Mouse (Mus musculus): ENCODE results near the gene Abca8a. TPM values are rescaled to one million over a fixed set of nuclear protein-coding genes. Genes with fewer than 3 reads are reported as not detected.

Gene Abca8a
- total RNA-seq (2021): 10 to 100 TPM in 1 of 2 experiments, 1 to 10 TPM in 1; 9.3 to 15.8 TPM

DNA sequence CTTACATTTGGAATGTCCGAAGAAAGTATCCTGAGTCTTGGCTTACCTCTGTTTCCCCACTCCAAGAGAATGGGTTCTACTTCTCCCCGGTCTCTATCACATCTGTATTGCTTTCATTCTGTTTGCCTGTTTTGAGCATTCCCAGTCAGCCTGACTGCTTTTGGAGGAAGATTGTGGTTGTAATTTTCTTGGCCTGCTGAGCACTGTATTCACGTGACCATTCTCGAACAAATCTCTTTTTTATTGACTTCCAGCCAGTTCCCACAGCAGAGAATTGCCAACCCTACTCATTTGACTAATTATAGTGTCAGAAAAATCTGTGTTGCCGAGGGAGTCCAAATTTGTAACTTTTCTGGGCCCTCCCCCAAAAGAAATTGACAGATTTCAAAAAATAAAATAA is at the start of gene Abca8a:
Gene Abca8a (minus strand): TSS at position 121 of the 400 bp plus-strand sequence.
- no peak for DNase-seq
- intact Hi-C loops (cut with DNase I): no loop called here

DNA sequence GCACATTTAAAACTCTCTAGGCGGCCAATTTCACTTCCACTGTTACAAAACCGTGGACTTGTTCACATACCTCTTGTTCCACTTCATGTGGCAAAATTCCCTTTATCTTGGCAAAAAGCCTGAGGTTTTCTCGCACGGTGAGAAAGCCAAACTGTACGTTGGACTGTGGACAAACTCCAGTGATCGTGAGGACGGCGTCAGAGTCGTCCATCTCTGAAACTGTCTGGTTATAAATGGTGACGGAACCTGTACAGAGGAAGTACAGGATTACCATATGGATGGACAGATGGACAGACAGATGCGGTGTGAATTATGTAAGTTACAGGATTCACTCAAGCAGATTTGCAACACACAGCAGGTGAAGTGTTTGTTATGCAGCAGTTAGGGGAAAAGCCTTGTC is 49.6 kb upstream of the Abca8a start:
- DNase-seq: no peak
- intact Hi-C loops (cut with DNase I): no loop called here

DNA sequence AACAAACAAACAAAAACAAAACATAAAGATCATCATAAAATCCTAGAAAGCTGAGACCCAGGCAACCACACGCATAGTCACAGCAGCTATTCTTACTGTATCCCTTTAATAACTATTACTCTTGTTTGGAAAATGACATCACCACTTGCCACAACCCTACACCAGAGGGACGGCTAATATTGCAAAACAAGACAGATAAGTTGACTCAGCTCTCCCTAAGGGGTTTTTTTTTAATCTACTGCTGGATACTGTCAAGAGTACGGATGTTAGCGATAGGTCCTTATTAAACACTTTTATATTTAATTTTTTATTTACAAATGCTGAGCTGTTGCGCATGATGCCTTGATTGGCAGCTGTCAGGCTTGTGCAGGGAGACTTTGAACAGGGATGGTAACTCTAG is 35.0 kb upstream of the Abca8a start:
- no peak for DNase-seq
- intact Hi-C loops (cut with DNase I): no loop called here

DNA sequence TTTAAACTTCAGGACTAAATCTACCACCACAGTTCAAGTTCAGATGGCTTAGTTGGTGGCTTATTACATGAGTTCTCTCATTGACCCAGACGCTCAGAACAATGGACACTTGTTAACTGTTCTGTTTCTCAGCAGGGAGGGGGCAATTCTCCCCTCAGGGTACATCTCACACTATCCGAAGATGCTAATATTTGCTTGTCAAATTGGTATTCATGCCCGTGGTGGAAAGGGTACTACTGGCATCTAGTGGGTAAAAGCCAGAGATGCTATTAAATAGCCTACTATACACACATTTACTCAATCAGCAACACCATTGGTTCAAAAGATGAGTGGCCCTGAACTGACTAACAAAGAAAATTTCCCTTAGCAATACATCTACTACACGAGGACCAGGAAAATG is 15.4 kb upstream of the Abca8a start:
- intact Hi-C loops (cut with DNase I): no loop called here
- peak; percentile 13 for DNase-seq

DNA sequence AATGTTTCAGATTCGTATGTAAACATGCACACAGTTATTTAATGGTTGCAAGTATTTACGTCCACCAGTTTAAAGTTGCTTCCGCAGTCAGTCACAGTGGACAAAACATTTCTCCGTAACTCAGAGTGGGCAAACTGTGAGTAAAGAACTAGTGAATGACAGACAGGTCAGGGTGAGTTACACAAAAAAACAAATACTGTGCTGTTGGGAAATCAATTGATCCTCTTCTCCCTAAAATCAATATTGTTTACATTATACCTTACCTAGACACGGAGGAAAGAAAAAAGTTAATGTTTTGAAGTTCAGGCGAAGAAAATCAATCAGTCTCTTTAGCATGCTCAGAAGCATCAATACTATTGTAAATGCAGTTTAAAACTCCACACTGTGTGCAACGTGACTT is 5.7 kb upstream of the Abca8a start:
- no peak for DNase-seq
- intact Hi-C loops (cut with DNase I): loop anchor here (10.0 kb wide), 1 partner anchor 227 kb away; no protein-coding TSS in a partner anchor

DNA sequence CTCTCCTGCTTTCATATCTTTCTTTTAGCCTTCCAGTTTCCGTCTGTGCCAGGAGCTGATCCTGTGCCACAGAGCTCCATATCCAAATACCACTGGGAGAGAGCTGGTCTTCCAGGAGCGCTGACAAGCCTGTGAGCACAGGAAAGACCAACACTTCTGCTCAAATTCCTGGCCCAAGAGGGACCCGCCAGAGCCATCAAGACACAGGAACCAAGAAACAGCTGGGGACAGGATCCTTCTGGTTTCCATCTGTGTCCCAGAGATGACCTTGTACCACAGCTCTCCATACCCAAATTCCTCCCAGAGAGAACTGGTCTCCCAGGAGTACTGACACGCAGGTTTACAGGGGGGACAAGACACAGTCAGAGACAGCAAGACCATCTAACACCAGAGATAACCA is 3.1 kb upstream of the Abca8a start:
- DNase-seq: no peak
- intact Hi-C loops (cut with DNase I): no loop called here

- intact Hi-C loops (cut with DNase I): no loop called here
- no peak for DNase-seq
Observed at GRCm38 (mm10) chr11:110097465-110097864, 1.7 kb upstream of the Abca8a start.

DNA sequence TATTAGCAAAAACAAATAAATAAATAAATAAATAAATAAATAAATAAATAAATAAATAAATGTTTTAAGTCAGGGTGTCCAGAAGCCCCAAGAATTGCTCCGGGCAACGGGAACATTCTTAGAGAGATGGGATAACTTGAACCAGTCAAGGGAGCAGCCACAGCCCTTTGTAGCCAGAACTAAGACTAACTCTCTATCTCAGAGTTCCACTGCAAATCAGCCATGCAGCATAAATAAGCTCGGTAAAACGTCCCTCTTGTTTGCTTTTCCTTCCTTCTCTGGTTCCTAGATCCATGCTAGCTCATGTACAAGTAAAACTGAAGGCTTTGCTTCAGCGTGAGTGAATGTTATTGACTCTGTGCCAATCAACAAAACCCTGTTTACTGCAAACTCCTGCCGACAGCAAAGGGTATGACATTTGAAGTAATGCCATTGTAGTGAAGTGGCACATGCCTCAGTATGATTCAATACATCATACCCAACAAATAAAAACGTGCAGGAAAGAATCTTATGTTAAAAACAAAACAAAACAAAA is 865 bp downstream of the Abca8a start:
- no peak for DNase-seq
- intact Hi-C loops (cut with DNase I): no loop called here

- DNase-seq: peak; percentile 22
- intact Hi-C loops (cut with DNase I): no loop called here
Observed at GRCm38 (mm10) chr11:110094236-110094635, 1.5 kb downstream of the Abca8a start.

GRCm38 (mm10) chr11:110091328-110091727 is 4.5 kb downstream of the Abca8a start:
- intact Hi-C loops (cut with DNase I): no loop called here

GRCm38 (mm10) chr11:110072158-110072557 is 23.6 kb downstream of the Abca8a start:
- DNase-seq: no peak
- intact Hi-C loops (cut with DNase I): no loop called here

More at GRCm38 (mm10) chr11:110091328-110091727, 4.5 kb downstream of the Abca8a start:
- no peak for DNase-seq

- intact Hi-C loops (cut with DNase I): no loop called here
- DNase-seq: no peak
Observed at GRCm38 (mm10) chr11:110061032-110061431, 34.7 kb downstream of the Abca8a start.

DNA sequence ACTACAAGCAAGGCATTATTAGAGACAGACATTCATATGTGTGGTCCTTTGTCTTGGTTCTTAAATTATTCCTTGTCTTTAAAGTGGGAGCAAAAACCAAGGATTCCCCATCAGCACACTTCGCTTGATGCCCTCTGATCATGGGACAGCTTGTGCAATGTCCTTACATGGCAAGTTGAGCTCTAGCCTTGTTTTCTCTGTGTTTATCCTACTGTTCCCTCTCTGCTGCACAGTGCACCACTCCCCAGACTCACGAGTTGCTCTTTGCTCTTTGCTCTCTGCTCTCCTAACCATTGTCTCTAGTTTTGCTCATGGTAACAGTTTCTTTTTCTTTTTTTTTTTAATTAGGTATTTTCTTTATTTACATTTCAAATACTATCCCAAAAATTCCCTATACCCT is 35.7 kb downstream of the Abca8a start:
- no peak for DNase-seq
- intact Hi-C loops (cut with DNase I): no loop called here

- intact Hi-C loops (cut with DNase I): no loop called here
- DNase-seq: no peak
Observed at GRCm38 (mm10) chr11:110053681-110054080, 42.1 kb downstream of the Abca8a start.

DNA sequence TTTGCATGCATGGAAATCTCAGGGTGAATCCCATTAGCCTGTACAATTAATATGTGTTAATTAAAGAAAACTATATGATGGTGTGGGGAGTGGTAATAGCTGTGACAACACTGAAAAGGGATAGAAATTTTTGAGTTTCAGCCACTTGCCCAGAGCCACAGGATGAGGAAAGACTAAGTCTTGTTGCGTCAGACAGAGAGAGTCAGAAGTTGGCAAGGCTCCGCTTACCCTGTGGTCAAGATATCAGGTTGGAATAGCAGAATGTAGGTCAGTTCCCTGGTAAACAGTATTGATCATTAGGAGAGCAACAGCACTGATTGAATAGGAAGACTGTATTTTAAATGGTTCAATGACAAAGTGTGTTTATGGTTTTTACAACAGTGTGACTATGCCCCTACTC is 58.0 kb downstream of the Abca8a start:
- intact Hi-C loops (cut with DNase I): no loop called here
- DNase-seq: no peak

- intact Hi-C loops (cut with DNase I): no loop called here
- no peak for DNase-seq
Observed at GRCm38 (mm10) chr11:110028913-110029695, 66.7 kb downstream of the Abca8a start.

DNA sequence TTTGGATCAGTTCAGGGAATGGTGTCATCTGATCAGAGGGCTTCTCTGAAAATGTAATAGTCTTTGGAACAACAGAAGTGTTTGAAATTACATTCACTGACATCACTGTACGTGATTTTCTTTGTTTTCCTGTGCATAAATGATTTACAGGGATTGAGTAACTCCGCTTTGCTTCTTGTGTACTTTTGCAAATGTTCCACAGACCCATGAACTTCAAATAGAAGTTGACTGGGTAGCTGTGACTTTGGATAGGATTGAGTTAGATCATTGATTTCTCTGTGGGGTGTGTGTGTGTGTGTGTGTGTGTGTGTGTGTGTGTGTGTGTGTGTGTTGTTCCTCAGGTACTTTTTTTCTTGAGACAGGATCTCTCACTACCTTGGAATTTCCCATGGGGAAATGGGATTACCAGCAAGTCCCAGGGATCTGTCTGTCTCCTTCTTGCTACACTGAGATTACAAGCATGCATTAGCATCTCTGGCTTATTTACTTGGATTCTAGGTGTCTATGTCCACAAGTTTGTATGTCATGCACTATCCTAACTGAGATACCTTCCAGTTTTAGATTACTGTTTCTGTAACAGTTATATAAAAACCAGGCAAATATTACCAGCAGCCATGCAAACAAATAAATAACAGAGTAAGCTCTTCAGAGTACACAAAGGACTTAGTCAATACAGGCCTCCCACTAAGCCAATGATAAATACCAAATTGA is 84.8 kb downstream of the Abca8a start:
- intact Hi-C loops (cut with DNase I): no loop called here
- DNase-seq: no peak

DNA sequence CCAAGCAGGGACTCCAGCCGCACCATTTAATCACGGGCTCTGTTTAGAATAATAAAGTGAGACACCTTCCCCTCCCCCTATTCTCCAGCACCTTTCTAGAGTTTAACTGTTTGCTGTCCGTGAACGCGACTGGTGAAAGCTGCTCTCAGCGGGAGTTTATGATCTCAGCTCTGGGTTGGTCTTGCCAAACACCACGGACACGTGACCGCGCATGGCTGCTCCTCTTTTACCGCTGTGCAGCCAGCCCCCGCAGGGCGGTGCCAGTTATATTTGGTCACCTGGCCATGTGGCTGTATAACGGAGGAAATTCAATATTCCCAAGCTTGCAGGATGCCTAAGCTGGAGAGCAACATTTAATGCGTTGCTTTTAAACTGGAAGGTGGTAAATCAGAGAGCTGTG is 100.2 kb downstream of the Abca8a start, which contains the start of gene Abca8b:
Gene Abca8b (minus strand): TSS at position 222 of the 400 bp plus-strand sequence.
- intact Hi-C loops (cut with DNase I): no loop called here
- DNase-seq: peak; percentile 81

DNA sequence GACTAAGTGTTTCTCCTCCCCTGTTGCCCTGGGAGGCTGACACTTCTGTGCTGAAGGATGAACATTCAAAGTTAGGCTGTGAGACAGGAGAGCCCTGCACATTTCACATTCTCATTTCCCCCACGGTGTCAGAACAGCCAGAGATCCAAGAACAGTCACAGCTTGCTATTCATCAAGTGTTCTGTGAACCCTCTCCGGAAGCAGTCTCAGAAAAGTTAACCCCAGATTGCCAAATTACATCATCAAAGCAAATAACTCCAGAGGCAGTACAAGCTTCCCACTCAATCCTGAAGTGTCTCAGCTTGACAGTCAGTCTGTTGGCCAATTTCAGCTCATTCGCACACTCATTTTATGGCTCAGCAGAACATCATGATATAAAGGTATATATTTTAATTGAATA is 100.8 kb downstream of the Abca8a start:
- DNase-seq: no peak
- intact Hi-C loops (cut with DNase I): no loop called here

DNA sequence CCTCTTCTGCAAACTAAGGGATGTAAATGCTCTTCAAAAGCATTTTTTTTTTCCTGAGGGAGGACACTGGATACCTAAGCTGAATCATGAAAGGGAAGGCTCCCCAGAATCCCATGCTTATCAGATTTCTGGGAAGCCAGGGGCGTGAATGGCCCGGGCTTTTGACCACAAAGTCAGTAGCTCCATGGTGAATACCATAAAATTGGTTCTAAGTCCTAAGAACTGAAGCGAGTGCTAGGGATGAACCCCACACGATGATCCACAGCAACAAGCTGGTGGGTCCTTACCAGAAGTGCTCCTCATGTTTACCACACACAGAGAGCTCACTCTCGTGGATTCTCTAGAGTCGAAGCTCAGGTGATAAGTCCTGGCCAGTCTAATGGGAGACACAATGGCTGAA is 101.8 kb downstream of the Abca8a start:
- intact Hi-C loops (cut with DNase I): no loop called here
- no peak for DNase-seq

DNA sequence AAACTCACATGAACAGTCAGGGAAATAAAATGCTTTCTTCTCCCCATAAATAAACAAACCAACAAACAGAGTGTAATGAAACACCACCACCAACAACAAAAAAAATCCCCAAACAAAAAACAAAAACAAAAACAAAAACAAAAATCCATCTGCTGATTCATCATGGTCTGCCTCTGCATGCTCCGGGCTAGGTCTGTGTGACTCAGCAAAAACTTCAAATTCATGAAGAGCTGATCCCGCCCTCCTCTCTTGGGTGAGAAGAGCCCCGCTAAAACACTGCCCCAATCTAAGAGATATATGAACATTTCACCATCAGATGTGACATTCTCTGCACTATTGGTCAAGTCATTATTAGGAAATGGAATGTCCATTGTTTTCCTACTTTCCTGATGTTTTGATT is 104.5 kb downstream of the Abca8a start:
- intact Hi-C loops (cut with DNase I): no loop called here
- DNase-seq: no peak

DNA sequence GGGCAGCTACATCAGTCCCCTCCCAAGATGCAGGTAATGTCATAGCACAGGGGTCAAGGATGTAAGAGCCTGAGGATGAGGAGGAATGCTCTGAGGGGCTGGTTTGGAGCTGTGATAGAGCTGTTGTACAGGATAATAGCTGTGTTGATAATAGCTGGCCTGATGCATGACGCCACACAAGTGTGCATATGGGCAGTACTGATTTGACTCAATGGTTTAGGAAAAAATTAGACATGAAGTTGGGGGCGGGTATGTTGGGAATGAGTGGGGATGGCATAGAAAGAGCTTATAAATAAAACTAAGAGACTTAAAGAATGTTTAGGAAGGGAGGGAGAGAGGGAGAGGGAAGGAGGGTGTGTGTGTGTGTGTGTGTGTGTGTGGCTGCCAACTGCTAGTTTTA is 105.5 kb downstream of the Abca8a start:
- intact Hi-C loops (cut with DNase I): no loop called here
- no peak for DNase-seq

All from left cerebral cortex, postnatal 4 days (tissue).